Comparison of ENCODE assay signal across 24 mouse cellular contexts in genomic region chr7:111550987-111551386, GRCm38 (mm10).
DNase-seq lines count a peak whose midpoint lies in the region; ATAC-seq and TF ChIP-seq lines count a peak whose summit lies in the region.
"Had no signal": no experiment of that assay in that cellular context is flagged by ENCODE, and none has a peak within 500 bp of the region (broad histone marks: within the 10 kb centered on the region; RNA-seq: fewer than 3 reads in every experiment).

No protein-coding gene starts in this region.

- no peaks in the 10 kb centered on the region for H3K9me3 ChIP-seq in heart, embryonic 10.5 days
- no peaks in the 10 kb centered on the region for H3K9me3 ChIP-seq in kidney, postnatal 0 days (replicated peaks; ENCODE audit: low read length)
- H3K9me3 ChIP-seq in kidney, embryonic 15.5 days (replicated peaks), result no peaks in the 10 kb centered on the region
- no peaks in the 10 kb centered on the region for H3K9me3 ChIP-seq in midbrain, postnatal 0 days (ENCODE audit: low read length)
- H3K9me3 ChIP-seq in midbrain, embryonic 14.5 days (ENCODE audit: control insufficient read depth, low read length), result no peaks in the 10 kb centered on the region
- H3K9me3 ChIP-seq: forebrain, embryonic 13.5 days; hindbrain, embryonic 15.5 days; limb, embryonic 10.5 days; liver, embryonic 15.5 days; megakaryocyte, embryonic 14.5 days; midbrain, embryonic 13.5 days; neural tube, embryonic 12.5 days had no signal

- no peak overlapping the region for H3K4me2 ChIP-seq in kidney, postnatal 0 days (ENCODE audit: low read length)
- no peak overlapping the region for H3K4me2 ChIP-seq in kidney, embryonic 15.5 days
- H3K4me2 ChIP-seq in midbrain, postnatal 0 days (ENCODE audit: low read depth, low read length, poor library complexity, severe bottlenecking), result no peak overlapping the region
- no peak overlapping the region for H3K4me2 ChIP-seq in midbrain, embryonic 14.5 days (ENCODE audit: low read length)
- H3K4me2 ChIP-seq: forebrain, embryonic 13.5 days; hindbrain, embryonic 15.5 days; liver, embryonic 15.5 days; midbrain, embryonic 13.5 days; neural tube, embryonic 12.5 days had no signal

- H3K4me1 ChIP-seq in heart, adult 2 months (ENCODE audit: control insufficient read depth, insufficient read depth, low read length), result no peaks in the 10 kb centered on the region
- H3K4me1 ChIP-seq in heart, embryonic 10.5 days, result no peaks in the 10 kb centered on the region
- no peaks in the 10 kb centered on the region for H3K4me1 ChIP-seq in kidney, postnatal 0 days (replicated peaks; ENCODE audit: insufficient read depth, low read length)
- no peaks in the 10 kb centered on the region for H3K4me1 ChIP-seq in kidney, embryonic 15.5 days
- H3K4me1 ChIP-seq in midbrain, postnatal 0 days (ENCODE audit: insufficient read depth, low read length), result 0 out of 2 replicates have a peak, but pooled peaks cover 2% of the 10 kb centered on the region
- peaks cover 19% of the 10 kb centered on the region for H3K4me1 ChIP-seq in midbrain, embryonic 14.5 days (ENCODE audit: control insufficient read depth, insufficient read depth, low read length)
- H3K4me1 ChIP-seq: limb, embryonic 10.5 days; liver, embryonic 15.5 days; megakaryocyte, embryonic 14.5 days had no signal

- no peak for DNase-seq in heart, adult 2 months
- DNase-seq in heart, embryonic 10.5 days (ENCODE audit: low spot score), result no peak
- no peak for DNase-seq in kidney, postnatal 0 days (ENCODE audit: low spot score)
- no peak for DNase-seq in midbrain, postnatal 0 days (ENCODE audit: low spot score)
- no peak for DNase-seq in midbrain, embryonic 14.5 days
- no peak for DNase-seq in left cerebral cortex, adult 18-20 months (ENCODE audit: low spot score in 2 of 2)
- DNase-seq: adrenal gland, postnatal 10 days; cerebellum, adult 2 months; cerebellum, postnatal 36 days; gastrocnemius, postnatal 10 days; heart, postnatal 4 days; kidney, postnatal 14 days; liver; lung, postnatal 10 days; right cerebral cortex, postnatal 14 days had no signal

- no peak for TF ChIP-seq EP300 in heart, adult 2 months (IDR thresholded peaks at IDR 0.05; ENCODE audit: insufficient read depth, low read depth, low read length)

- no peaks in the 10 kb centered on the region for H3K27me3 ChIP-seq in heart, adult 2 months (ENCODE audit: control insufficient read depth, insufficient read depth, low read length)
- H3K27me3 ChIP-seq in heart, embryonic 10.5 days (ENCODE audit: insufficient read depth, poor library complexity, severe bottlenecking), result no peaks in the 10 kb centered on the region
- H3K27me3 ChIP-seq in kidney, postnatal 0 days (ENCODE audit: insufficient read depth, low read length), result no peaks in the 10 kb centered on the region
- no peaks in the 10 kb centered on the region for H3K27me3 ChIP-seq in kidney, embryonic 15.5 days
- H3K27me3 ChIP-seq in midbrain, postnatal 0 days (ENCODE audit: insufficient read depth, low read length), result no peaks in the 10 kb centered on the region
- H3K27me3 ChIP-seq in midbrain, embryonic 14.5 days (ENCODE audit: control insufficient read depth, insufficient read depth, low read length), result no peaks in the 10 kb centered on the region
- H3K27me3 ChIP-seq: forebrain, embryonic 13.5 days; hindbrain, embryonic 15.5 days; liver, embryonic 15.5 days; neural tube, embryonic 12.5 days had no signal

- no peak for TF ChIP-seq POLR2A in heart, adult 2 months (IDR thresholded peaks at IDR 0.05; ENCODE audit: insufficient read depth, low read depth, low read length)

- intact Hi-C loops in heart, adult 2 months (cut with DNase I), result loop anchor here (1.0 to 10.0 kb wide), 4 partner anchors 126 to 418 kb away; no protein-coding TSS in a partner anchor

- no peak overlapping the region for H3K9ac ChIP-seq in heart, adult 2 months (ENCODE audit: low read depth, low read length)
- H3K9ac ChIP-seq in kidney, postnatal 0 days (ENCODE audit: low read depth, low read length), result no peak overlapping the region
- no peak overlapping the region for H3K9ac ChIP-seq in kidney, embryonic 15.5 days
- H3K9ac ChIP-seq in midbrain, postnatal 0 days (replicated peaks; ENCODE audit: low read length, poor library complexity, severe bottlenecking), result no peak overlapping the region
- H3K9ac ChIP-seq in midbrain, embryonic 14.5 days (replicated peaks; ENCODE audit: low read length), result no peak overlapping the region
- H3K9ac ChIP-seq: forebrain, embryonic 13.5 days; hindbrain, embryonic 15.5 days; liver, embryonic 15.5 days; midbrain, embryonic 13.5 days; neural tube, embryonic 12.5 days had no signal

- no peak overlapping the region for H3K27ac ChIP-seq in heart, adult 2 months
- H3K27ac ChIP-seq in heart, embryonic 10.5 days, result no peak overlapping the region
- H3K27ac ChIP-seq in kidney, postnatal 0 days, result no peak overlapping the region
- no peak overlapping the region for H3K27ac ChIP-seq in kidney, embryonic 15.5 days
- H3K27ac ChIP-seq in midbrain, postnatal 0 days (ENCODE audit: low read depth, low read length), result no peak overlapping the region
- no peak overlapping the region for H3K27ac ChIP-seq in midbrain, embryonic 14.5 days (replicated peaks; ENCODE audit: low read depth, low read length)
- H3K27ac ChIP-seq: forebrain, embryonic 13.5 days; hindbrain, embryonic 15.5 days; limb, embryonic 10.5 days; liver, embryonic 15.5 days; midbrain, embryonic 13.5 days; neural tube, embryonic 12.5 days had no signal

- H3K79me2 ChIP-seq in heart, adult 2 months (replicated peaks; ENCODE audit: control insufficient read depth, insufficient read depth, low read length), result no peaks in the 10 kb centered on the region

- H3K36me3 ChIP-seq in heart, adult 2 months (ENCODE audit: control insufficient read depth, insufficient read depth, low read length), result no peaks in the 10 kb centered on the region; the same call in 1 of the 2 replicates
- H3K36me3 ChIP-seq in heart, embryonic 10.5 days, result no peaks in the 10 kb centered on the region
- H3K36me3 ChIP-seq in kidney, postnatal 0 days (ENCODE audit: insufficient read depth, low read length), result peaks cover 9% of the 10 kb centered on the region; the same call in 1 of the 2 replicates
- H3K36me3 ChIP-seq in kidney, embryonic 15.5 days, result peaks cover 6% of the 10 kb centered on the region; the same call in 1 of the 2 replicates
- H3K36me3 ChIP-seq in midbrain, postnatal 0 days (ENCODE audit: insufficient read depth, low read length), result 0 out of 2 replicates have a peak, but pooled peaks cover 4% of the 10 kb centered on the region
- no peaks in the 10 kb centered on the region for H3K36me3 ChIP-seq in midbrain, embryonic 14.5 days (ENCODE audit: control insufficient read depth, insufficient read depth, low read length)
- H3K36me3 ChIP-seq: hindbrain, embryonic 15.5 days; limb, embryonic 10.5 days; liver, embryonic 15.5 days; midbrain, embryonic 13.5 days; neural tube, embryonic 12.5 days had no signal

- 84% methylated on average over 1 of the region's 1 CpGs for WGBS in heart, adult 2 months
- 91% methylated on average over 1 of the region's 1 CpGs for WGBS in heart, embryonic 10.5 days
- 92% methylated on average over 1 of the region's 1 CpGs for WGBS in kidney, postnatal 0 days
- WGBS in kidney, embryonic 15.5 days, result 94% methylated on average over 1 of the region's 1 CpGs
- WGBS in midbrain, postnatal 0 days, result 92% methylated on average over 1 of the region's 1 CpGs
- 94% methylated on average over 1 of the region's 1 CpGs for WGBS in midbrain, embryonic 14.5 days

- peak; percentile 63 for TF ChIP-seq CTCF in heart, adult 2 months (IDR thresholded peaks at IDR 0.05)
- TF ChIP-seq CTCF in kidney, postnatal 0 days (IDR thresholded peaks at IDR 0.05; ENCODE audit: low read depth), result peak; percentile 45
- TF ChIP-seq CTCF in midbrain, postnatal 0 days (IDR thresholded peaks at IDR 0.05), result peak; percentile 55

- ATAC-seq in kidney, postnatal 0 days (replicated peaks; ENCODE audit: low FRiP score, low read depth), result no peak
- no peak for ATAC-seq in kidney, embryonic 15.5 days (replicated peaks; ENCODE audit: low FRiP score)
- no peak for ATAC-seq in midbrain, postnatal 0 days (ENCODE audit: low FRiP score)
- no peak for ATAC-seq in midbrain, embryonic 14.5 days (ENCODE audit: low FRiP score, low TSS enrichment)
- ATAC-seq: forebrain, embryonic 13.5 days; intestine, embryonic 16.5 days; midbrain, embryonic 13.5 days had no signal

- no peak overlapping the region for H3K4me3 ChIP-seq in heart, adult 2 months
- no peak overlapping the region for H3K4me3 ChIP-seq in heart, embryonic 10.5 days
- no peak overlapping the region for H3K4me3 ChIP-seq in kidney, postnatal 0 days (replicated peaks; ENCODE audit: low read depth, low read length)
- no peak overlapping the region for H3K4me3 ChIP-seq in kidney, embryonic 15.5 days (replicated peaks)
- H3K4me3 ChIP-seq in midbrain, postnatal 0 days (ENCODE audit: low read depth, low read length), result no peak overlapping the region
- no peak overlapping the region for H3K4me3 ChIP-seq in midbrain, embryonic 14.5 days (replicated peaks; ENCODE audit: low read depth, low read length)
- H3K4me3 ChIP-seq: forebrain, embryonic 13.5 days; hindbrain, embryonic 15.5 days; limb, embryonic 10.5 days; liver, embryonic 15.5 days; megakaryocyte, embryonic 14.5 days; midbrain, embryonic 13.5 days; neural tube, embryonic 12.5 days had no signal
